Mouse (Mus musculus) neural tube, embryonic 11.5 days (tissue): ENCODE results near the gene Pygl. TPM values are rescaled to one million over a fixed set of nuclear protein-coding genes. Genes with fewer than 3 reads are reported as not detected.

Experiments
- ATAC-seq: fragments of 200-750 bp; cut with Nextera tagmentation; 2 replicates; pipeline ENCODE4 v1.8.0; 2017; ENCODE audit warnings: moderate number of reproducible peaks, mild to moderate bottlenecking, moderate TSS enrichment, moderate library complexity; ENCODE audit not compliant: insufficient read depth, low FRiP score, low TSS enrichment
- DNase-seq: peaks from one replicate; pipeline ENCODE4 v3.0.0-alpha.2; 2015; ENCODE audit warnings: low spot score
- H3K27ac ChIP-seq: fragments of 300-500 bp; sonication (generic); 2 replicates; pipeline ENCODE4 v1.5.1; 2014; ENCODE audit warnings: low read depth, mild to moderate bottlenecking, low read length
- H3K27me3 ChIP-seq: fragments of 300-500 bp; sonication (generic); 2 replicates; pipeline ENCODE4 v1.6.1; 2014; ENCODE audit warnings: mild to moderate bottlenecking, low read length, mixed read lengths; ENCODE audit not compliant: control insufficient read depth, insufficient read depth
- H3K36me3 ChIP-seq: fragments of 300-500 bp; sonication (generic); 2 replicates; pipeline ENCODE4 v1.6.1; 2014; ENCODE audit warnings: mild to moderate bottlenecking, low read length, moderate library complexity, mixed read lengths; ENCODE audit not compliant: control insufficient read depth, insufficient read depth
- H3K4me1 ChIP-seq: fragments of 300-500 bp; sonication (generic); 2 replicates; pipeline ENCODE4 v1.6.1; 2014; ENCODE audit warnings: low read length, mixed read lengths; ENCODE audit not compliant: control insufficient read depth, insufficient read depth
- H3K4me2 ChIP-seq: fragments of 300-500 bp; sonication (generic); 2 replicates; pipeline ENCODE4 v1.6.1; 2014; ENCODE audit warnings: low read depth, mild to moderate bottlenecking, moderate library complexity
- H3K4me3 ChIP-seq: fragments of 300-500 bp; sonication (generic); 2 replicates; pipeline ENCODE4 v1.5.1; 2014; ENCODE audit warnings: low read depth, low read length
- H3K9ac ChIP-seq: fragments of 300-500 bp; sonication (generic); 2 replicates; pipeline ENCODE4 v1.6.1; 2014; ENCODE audit warnings: mild to moderate bottlenecking, low read length
- H3K9me3 ChIP-seq: fragments of 300-500 bp; sonication (generic); 2 replicates; pipeline ENCODE4 v1.6.1; 2016; ENCODE audit warnings: low read length; ENCODE audit not compliant: control insufficient read depth
- WGBS: fragments of 180-500 bp; shearing (Covaris S2); extraction: QIAGEN DNeasy Blood & Tissue Kit; methylation state at CpG from one replicate; pipeline ENCODE4 v1.1.7; 2014; 5-methylcytosine and 5-hydroxymethylcytosine counted together
- polyA plus RNA-seq: library from polyadenylated mRNA; unstranded; fragments of >200 nt; fragmentation: Nextera tagmentation; extraction: Ambion mirVana; gene quantifications from 2 replicates; pipeline ENCODE4 v1.2.1, GENCODE M21; 2014

Gene Pygl
- polyA plus RNA-seq, 1 experiment from 2014 or later = 7.4 TPM

DNA sequence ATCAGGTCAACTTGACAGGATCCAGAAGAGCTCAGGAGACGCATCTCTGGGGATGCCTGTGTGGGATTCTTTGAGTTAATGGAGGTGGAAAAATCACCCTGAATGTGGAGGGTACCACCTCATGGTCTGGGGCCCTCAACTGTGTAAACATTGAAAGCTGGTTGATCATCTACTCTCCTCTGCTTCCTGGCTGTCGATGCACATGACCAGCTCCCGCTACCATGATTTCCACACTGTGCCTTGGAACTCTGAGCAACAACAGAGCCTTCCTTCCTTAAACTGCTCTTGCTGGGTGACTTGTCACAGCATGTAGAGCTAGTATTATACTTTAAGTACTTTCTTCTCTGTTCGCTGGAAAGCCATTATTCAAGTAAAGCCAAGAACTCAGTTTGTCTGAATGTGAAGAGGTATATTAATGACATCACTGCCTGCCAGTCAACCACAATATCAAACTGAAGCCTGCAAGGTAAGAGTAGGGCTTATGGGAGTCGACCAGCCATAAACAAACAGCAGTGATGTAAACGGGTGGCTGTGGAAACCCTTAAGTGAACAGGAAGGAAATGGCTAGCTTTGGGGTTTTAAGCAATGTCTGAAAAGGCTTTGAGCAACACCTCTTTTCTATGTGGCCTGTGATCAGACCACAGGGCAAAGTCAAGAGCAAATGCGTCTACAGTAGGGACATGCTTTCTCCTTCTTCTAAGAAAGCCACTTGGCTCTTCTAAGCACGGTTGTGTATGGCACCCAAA is 12.3 kb downstream of the Pygl start:
- Histone ChIP-seq H3K4me2 (no peak overlapping the region), H3K27ac (no peak overlapping the region), H3K27me3 (no peaks in the 10 kb centered on the region), H3K36me3 (no peaks in the 10 kb centered on the region), H3K4me1 (no peaks in the 10 kb centered on the region), H3K9ac (no peak overlapping the region), H3K9me3 (no peaks in the 10 kb centered on the region), H3K4me3 (no peak overlapping the region)
- no peak for ATAC-seq
- WGBS = 90% methylated on average over 8 of the region's 8 CpGs
- no peak for DNase-seq

DNA sequence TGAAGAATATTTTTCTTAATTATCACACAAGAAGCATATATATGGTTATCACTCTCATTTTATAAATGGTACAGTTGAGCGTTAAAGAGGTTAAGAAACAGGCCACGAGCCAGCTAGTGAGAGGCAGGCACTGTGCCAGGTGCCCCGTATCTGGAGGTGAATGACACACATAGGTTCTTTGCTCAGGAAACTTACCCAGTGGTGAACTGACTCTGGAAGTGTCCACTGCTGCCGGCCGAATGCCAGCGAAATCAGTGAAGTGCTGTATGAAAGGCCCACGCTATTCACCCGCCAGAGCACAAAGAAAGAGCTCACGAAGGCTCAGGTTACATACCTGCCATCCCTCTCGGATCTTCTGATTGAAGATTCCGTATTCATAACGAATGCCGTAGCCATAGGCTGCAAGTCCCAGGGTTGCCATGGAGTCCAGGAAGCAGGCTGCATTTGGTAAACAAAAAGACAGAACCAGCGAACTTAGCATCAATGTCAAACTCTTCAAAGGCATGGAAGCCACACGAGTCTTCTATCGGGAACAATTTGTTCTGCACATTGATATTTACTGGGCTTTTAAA is 15.0 kb downstream of the Pygl start:
- H3K9me3 ChIP-seq = no peaks in the 10 kb centered on the region
- H3K36me3 ChIP-seq = no peaks in the 10 kb centered on the region
- H3K4me3 ChIP-seq = no peak overlapping the region
- no peak overlapping the region for H3K4me2 ChIP-seq
- no peak overlapping the region for H3K9ac ChIP-seq
- no peaks in the 10 kb centered on the region for H3K4me1 ChIP-seq
- no peak for ATAC-seq
- no peak for DNase-seq
- no peak overlapping the region for H3K27ac ChIP-seq
- WGBS = 82% methylated on average over 16 of the region's 16 CpGs
- H3K27me3 ChIP-seq = no peaks in the 10 kb centered on the region

DNA sequence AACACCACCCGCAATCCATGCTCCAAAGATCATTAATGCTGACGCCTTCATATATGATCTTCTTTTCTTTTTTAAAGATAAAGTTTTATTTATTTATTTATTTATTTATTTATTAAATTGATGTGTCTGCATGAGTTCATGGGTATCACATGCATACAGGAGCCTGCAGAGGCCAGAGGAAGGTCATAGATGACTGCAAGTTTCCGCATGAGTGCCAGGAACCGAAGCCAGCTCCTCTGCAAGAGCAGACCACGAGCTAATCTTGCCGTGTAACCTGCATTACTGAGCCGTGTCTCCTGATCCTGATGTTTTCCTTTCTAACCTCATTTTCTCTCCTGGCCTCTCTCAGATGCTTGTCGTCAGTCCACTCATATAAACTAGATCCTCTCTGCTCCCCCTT is 17.0 kb downstream of the Pygl start:
- Histone ChIP-seq H3K9ac (no peak overlapping the region), H3K4me3 (no peak overlapping the region), H3K27ac (no peak overlapping the region), H3K27me3 (no peaks in the 10 kb centered on the region), H3K4me2 (no peak overlapping the region), H3K36me3 (no peaks in the 10 kb centered on the region), H3K9me3 (no peaks in the 10 kb centered on the region), H3K4me1 (no peaks in the 10 kb centered on the region)
- DNase-seq (no peak), ATAC-seq (no peak)
- WGBS = 86% methylated on average over 8 of the region's 8 CpGs

DNA sequence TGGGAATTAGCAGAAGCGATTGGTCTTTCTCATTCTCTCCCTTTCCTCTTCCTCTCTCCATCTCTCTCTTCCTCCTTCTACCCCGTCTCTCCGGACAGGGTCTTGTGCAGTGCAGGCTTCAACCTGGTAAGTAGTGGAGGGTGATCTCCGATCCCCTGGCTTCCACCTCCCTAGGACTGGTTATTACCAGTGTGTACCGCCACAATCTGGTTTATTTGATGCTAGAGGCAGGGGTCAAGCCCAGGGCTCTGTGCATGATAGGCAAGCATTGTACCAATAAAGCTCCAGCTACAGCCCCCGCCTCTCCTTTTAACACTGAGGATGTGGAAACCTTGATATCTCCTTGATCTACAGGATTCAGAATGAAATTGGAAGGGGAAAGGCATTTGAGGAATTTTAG is 17.7 kb downstream of the Pygl start:
- Histone ChIP-seq H3K9ac (no peak overlapping the region), H3K27me3 (no peaks in the 10 kb centered on the region), H3K27ac (no peak overlapping the region), H3K4me1 (no peaks in the 10 kb centered on the region), H3K36me3 (no peaks in the 10 kb centered on the region), H3K9me3 (no peaks in the 10 kb centered on the region), H3K4me3 (no peak overlapping the region), H3K4me2 (no peak overlapping the region)
- no peak for ATAC-seq
- no peak for DNase-seq
- 89% methylated on average over 6 of the region's 6 CpGs for WGBS

DNA sequence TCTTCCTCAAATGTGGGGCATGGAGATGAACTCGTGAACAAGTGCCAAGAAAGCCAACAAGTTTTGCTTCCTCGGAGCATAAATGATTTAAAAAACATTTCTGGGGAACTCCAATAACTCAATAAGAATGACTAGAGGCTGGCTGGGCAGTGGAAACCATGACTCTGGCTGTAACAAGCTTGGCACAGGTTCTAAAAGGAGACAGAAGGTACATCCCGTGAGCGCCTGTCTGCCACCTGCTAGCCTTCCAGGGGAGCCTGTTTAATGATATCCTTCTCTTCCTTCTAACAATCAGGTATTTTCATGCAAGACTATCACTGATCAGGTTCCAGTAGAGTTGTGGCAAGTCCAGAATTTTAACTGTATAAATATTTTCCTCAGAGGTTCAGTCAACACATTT is 18.8 kb downstream of the Pygl start:
- Histone ChIP-seq H3K4me2 (no peak overlapping the region), H3K36me3 (no peaks in the 10 kb centered on the region), H3K4me3 (no peak overlapping the region), H3K27ac (no peak overlapping the region), H3K4me1 (no peaks in the 10 kb centered on the region), H3K27me3 (no peaks in the 10 kb centered on the region), H3K9ac (no peak overlapping the region), H3K9me3 (no peaks in the 10 kb centered on the region)
- ATAC-seq (no peak), DNase-seq (no peak)
- WGBS = 90% methylated on average over 4 of the region's 4 CpGs

DNA sequence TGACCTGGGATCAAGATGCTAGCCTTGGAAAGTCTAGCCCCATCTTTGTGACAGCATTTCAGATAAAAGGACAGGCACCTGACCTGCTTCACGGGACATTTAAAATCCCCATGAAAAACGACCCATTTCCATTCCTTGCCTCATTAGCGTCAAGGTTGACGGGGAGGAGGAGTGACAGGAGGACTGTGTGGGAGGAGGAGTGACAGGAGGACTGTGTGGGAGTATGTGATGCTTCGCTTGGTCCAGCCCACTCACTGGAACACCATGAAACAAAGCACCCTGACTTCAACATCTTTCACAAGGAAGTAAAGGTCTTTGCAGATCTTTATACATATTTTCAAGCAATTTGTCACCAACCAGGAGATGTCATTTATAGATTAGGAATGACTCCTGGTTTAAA is 23.1 kb downstream of the Pygl start:
- Histone ChIP-seq H3K27me3 (no peaks in the 10 kb centered on the region), H3K4me3 (no peak overlapping the region), H3K9ac (no peak overlapping the region), H3K4me2 (no peak overlapping the region), H3K9me3 (no peaks in the 10 kb centered on the region), H3K36me3 (no peaks in the 10 kb centered on the region), H3K27ac (no peak overlapping the region), H3K4me1 (no peaks in the 10 kb centered on the region)
- no peak for ATAC-seq
- DNase-seq = no peak
- WGBS = 71% methylated on average over 5 of the region's 5 CpGs

DNA sequence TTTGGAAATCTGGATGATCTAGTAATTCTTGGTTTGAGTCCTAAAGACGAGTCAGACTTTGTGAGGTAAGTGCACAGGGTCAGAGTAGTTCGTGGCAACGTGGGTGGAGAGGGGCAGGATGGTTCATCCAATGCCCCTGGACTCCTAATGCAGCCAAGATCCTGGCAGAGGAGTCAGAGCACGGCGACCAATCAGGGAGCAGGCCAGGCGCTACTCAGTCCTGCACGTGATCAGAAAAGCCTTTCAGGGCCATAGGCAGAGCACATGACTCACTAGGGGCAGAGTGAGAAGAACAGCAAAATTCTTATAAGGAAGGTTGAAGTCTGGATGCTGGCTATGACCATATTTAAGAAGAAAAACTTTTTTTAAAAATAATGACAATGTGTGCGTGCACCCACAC is 26.9 kb downstream of the Pygl start:
- H3K36me3 ChIP-seq = no peaks in the 10 kb centered on the region
- H3K27me3 ChIP-seq = no peaks in the 10 kb centered on the region
- no peak overlapping the region for H3K9ac ChIP-seq
- WGBS = 75% methylated on average over 8 of the region's 8 CpGs
- no peak overlapping the region for H3K4me3 ChIP-seq
- ATAC-seq = no peak
- no peaks in the 10 kb centered on the region for H3K9me3 ChIP-seq
- DNase-seq = no peak
- H3K4me1 ChIP-seq = no peaks in the 10 kb centered on the region
- H3K27ac ChIP-seq = no peak overlapping the region
- H3K4me2 ChIP-seq = no peak overlapping the region

DNA sequence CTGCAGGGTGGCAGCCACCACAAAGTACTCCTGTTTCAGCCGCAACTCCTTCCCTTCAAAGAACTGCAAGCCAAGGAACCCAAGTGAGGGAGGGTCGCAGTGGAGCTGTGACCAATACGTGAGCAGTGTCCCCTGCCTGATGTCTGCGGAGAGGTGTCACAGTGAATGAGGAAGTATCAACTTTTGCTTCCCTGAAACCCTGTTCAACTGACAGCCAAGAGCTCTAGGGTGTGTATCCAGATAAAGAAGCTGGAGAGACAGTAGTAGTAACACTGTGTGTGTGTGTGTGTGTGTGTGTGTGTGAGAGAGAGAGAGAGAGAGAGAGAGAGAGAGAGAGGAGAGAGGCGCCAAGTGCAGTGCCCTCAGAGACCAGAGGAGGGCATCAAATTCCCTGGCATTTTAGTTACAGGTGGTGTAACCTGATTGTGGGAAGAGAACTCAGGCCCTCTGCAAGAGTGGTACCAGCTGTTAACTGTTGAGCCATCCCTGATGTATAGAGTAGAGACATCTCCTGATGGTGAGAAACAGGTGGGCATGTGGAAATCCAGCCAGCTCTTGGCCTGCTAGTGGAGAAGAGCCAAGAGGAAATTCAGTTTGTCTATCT is 29.3 kb downstream of the Pygl start:
- no peak overlapping the region for H3K27ac ChIP-seq
- ATAC-seq (no peak), DNase-seq (no peak)
- no peaks in the 10 kb centered on the region for H3K36me3 ChIP-seq
- H3K27me3 ChIP-seq = no peaks in the 10 kb centered on the region
- H3K9me3 ChIP-seq = no peaks in the 10 kb centered on the region
- H3K4me2 ChIP-seq = no peak overlapping the region
- H3K4me3 ChIP-seq = no peak overlapping the region
- H3K9ac ChIP-seq = no peak overlapping the region
- H3K4me1 ChIP-seq = no peaks in the 10 kb centered on the region
- WGBS = 76% methylated on average over 5 of the region's 5 CpGs

DNA sequence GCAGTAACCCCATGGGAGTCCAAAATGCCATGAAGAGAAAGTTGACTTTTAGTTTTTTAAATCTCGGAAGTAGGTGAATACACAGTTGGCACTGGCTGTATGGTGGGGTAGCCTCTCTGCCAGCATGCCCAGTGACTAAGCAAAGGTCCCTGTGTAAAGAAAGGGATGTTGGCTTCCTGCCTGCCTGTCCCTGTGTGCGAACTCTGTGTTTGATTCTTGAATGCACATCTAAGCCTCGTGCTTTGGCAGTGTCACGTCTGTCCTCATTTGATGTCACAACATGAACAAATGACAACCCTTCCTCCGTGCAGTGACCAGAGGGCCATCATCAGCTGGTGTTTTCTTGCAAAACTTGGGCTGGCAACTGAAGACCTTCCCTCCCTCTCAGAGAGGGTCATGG is 34.9 kb downstream of the Pygl start:
- no peaks in the 10 kb centered on the region for H3K4me1 ChIP-seq
- H3K4me3 ChIP-seq = no peak overlapping the region
- 90% methylated on average over 5 of the region's 5 CpGs for WGBS
- no peaks in the 10 kb centered on the region for H3K36me3 ChIP-seq
- H3K27me3 ChIP-seq = no peaks in the 10 kb centered on the region
- H3K27ac ChIP-seq = no peak overlapping the region
- ATAC-seq = no peak
- no peak for DNase-seq
- no peaks in the 10 kb centered on the region for H3K9me3 ChIP-seq
- H3K9ac ChIP-seq = no peak overlapping the region
- no peak overlapping the region for H3K4me2 ChIP-seq
